In the genomic region with DNA sequence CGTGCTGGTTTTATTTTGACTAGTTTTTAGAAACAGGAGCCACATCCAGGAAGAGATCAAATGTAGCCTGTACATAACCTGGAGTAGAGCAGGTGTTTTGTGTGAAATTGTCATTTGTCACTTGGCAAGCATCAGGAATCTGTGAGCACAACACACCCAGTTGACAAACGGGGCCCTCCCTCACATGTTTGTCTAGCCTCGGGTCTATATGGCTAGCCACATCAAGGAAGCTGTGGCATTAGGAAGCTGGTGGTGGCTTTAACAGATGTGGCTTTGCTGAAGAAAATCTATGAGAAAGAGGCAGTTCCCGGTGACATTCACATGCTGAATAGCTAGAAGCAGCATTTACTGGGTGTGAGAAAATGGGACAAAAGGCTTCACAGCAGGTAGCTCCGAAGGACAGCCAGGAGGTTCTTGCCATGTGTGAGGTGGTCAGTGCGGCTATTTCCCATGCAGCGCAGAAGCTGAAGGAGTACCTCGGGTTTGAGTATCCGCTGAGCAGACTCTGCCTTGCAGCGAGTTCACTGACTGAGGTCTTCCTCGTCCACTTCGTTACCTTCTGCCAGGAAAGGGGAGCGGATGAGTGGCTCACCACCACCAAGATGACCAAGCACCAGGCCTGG, we compare ENCODE assay signal across 17 mouse cellular contexts. TPM values are rescaled to one million over a fixed set of nuclear protein-coding genes. Genes with fewer than 3 reads are reported as not detected.
A peak's percentile ranks its signal among the peaks of the same experiment; 100 is the strongest.
DNase-seq lines count a peak whose midpoint lies in the region; TF ChIP-seq lines count a peak whose summit lies in the region.
"Had no signal": no experiment of that assay in that cellular context is flagged by ENCODE, and none has a peak within 500 bp of the region (broad histone marks: within the 10 kb centered on the region; RNA-seq: fewer than 3 reads in every experiment).

Gene Rep15 (plus strand): TSS at position 282 of the 623 bp plus-strand sequence.

- H3K9me3 ChIP-seq in ES-Bruce4 (replicated peaks; ENCODE audit: control insufficient read depth, insufficient read depth, low read length, poor library complexity, severe bottlenecking) = no peaks in the 10 kb centered on the region
- H3K9me3 ChIP-seq: hindbrain, embryonic 12.5 days; megakaryocyte, embryonic 14.5 days; neural tube, embryonic 15.5 days had no signal

- no peak within 1 kb of the TSS for H3K9ac ChIP-seq in ES-Bruce4 (ENCODE audit: low read depth, poor library complexity, severe bottlenecking)
- H3K9ac ChIP-seq: hindbrain, embryonic 12.5 days; neural tube, embryonic 15.5 days had no signal

- TF ChIP-seq EP300 in ES-Bruce4 (IDR thresholded peaks at IDR 0.05; ENCODE audit: insufficient read depth, low read depth, low read length) = 0 out of 2 replicates have a peak, but pooled peaks have one; percentile 58

- TF ChIP-seq CTCF in ES-Bruce4 (IDR thresholded peaks at IDR 0.05; ENCODE audit: low read depth, low read length) = no peak

- H3K36me3 ChIP-seq in ES-Bruce4 (ENCODE audit: control insufficient read depth, insufficient read depth, low read length, poor library complexity, severe bottlenecking) = no peaks in the 10 kb centered on the region; the same call in 1 of the 2 replicates
- H3K36me3 ChIP-seq: neural tube, embryonic 15.5 days had no signal

- H3K27me3 ChIP-seq in ES-Bruce4 (ENCODE audit: control insufficient read depth, insufficient read depth, low read length, poor library complexity, severe bottlenecking) = no peaks in the 10 kb centered on the region
- H3K27me3 ChIP-seq: hindbrain, embryonic 12.5 days; megakaryocyte, embryonic 14.5 days; neural tube, embryonic 15.5 days had no signal

- H3K27ac ChIP-seq in ES-Bruce4 (ENCODE audit: insufficient read depth, low read length) = no peak within 1 kb of the TSS
- H3K27ac ChIP-seq: hindbrain, embryonic 12.5 days; neural tube, embryonic 15.5 days had no signal

- TF ChIP-seq POLR2A in ES-Bruce4 (IDR thresholded peaks at IDR 0.05; ENCODE audit: insufficient read depth, low read length) = no peak

- DNase-seq in embryo, embryonic 9.5 days (ENCODE audit: extremely low spot score) = peak; percentile 3
- no peak for DNase-seq in embryo, embryonic 10 days (ENCODE audit: low spot score)
- peak; percentile 39 for DNase-seq in cerebellum, adult 8-10 months
- peak; percentile 10 for DNase-seq in mesoderm, embryonic 11.5 days (ENCODE audit: low read depth, low spot score)
- no peak for DNase-seq in adrenal gland, adult (ENCODE audit: inconsistent age in 2 of 2, low spot score in 1 of 2)
- DNase-seq in adrenal gland, adult 8-10 months = no peak
- no peak for DNase-seq in urinary bladder, adult 2 months (ENCODE audit: low spot score)
- DNase-seq: embryo, embryonic 11 days; heart, adult 18-20 months; kidney, adult 11 months; kidney, postnatal 36 days; left cerebral cortex, postnatal 4 days; thymus, adult 18-20 months had no signal

- H3K4me1 ChIP-seq in ES-Bruce4 (ENCODE audit: control insufficient read depth, insufficient read depth, low read length) = peaks cover 1% of the 10 kb centered on the region
- H3K4me1 ChIP-seq: hindbrain, embryonic 12.5 days; megakaryocyte, embryonic 14.5 days; neural tube, embryonic 15.5 days had no signal

- no peak within 1 kb of the TSS for H3K4me3 ChIP-seq in ES-Bruce4 (ENCODE audit: low read depth, low read length)
- H3K4me3 ChIP-seq: hindbrain, embryonic 12.5 days; megakaryocyte, embryonic 14.5 days; neural tube, embryonic 15.5 days had no signal

RNA-seq across cellular contexts. Expression of gene Rep15, which starts in this region (rescaled TPM):
- polyA plus RNA-seq in ES-Bruce4 (2011; ENCODE audit: insufficient read depth, insufficient read length, low read depth, missing spikeins) = 0.53 and 0.72 TPM in 2 replicates
- 1 to 10 TPM in 3 of 4 experiments, under 1 TPM in 1; 0.70 to 2.7 (median 1.2) TPM for total RNA-seq in adrenal gland, adult 8-10 months (2022)
- 1.2 and 1.3 TPM in 2 replicates for polyA plus RNA-seq in urinary bladder, adult 2 months (2012; rRNA removed)

Comparison
In these comparisons a context has a peak if more than half of its experiments do, and no peak if none do; other contexts are left out.
1. DNase-seq: peak in embryo, embryonic 9.5 days (single experiment), cerebellum, adult 8-10 months (single experiment) and mesoderm, embryonic 11.5 days (single experiment); none in embryo, embryonic 10 days (single experiment), adrenal gland, adult (0 of 2), adrenal gland, adult 8-10 months (single experiment) and urinary bladder, adult 2 months (single experiment).